29 mouse cellular contexts compared by ENCODE assay signal in genomic region chr3:75824458-75824857, GRCm38 (mm10).
DNase-seq lines count a peak whose midpoint lies in the region; ATAC-seq lines count a peak whose summit lies in the region.
"Had no signal": no experiment of that assay in that cellular context is flagged by ENCODE, and none has a peak within 500 bp of the region (broad histone marks: within the 10 kb centered on the region; RNA-seq: fewer than 3 reads in every experiment).

No protein-coding gene starts in this region.

- H3K4me2 ChIP-seq in lung, embryonic 16.5 days (ENCODE audit: low read depth, low read length): no peak overlapping the region
- H3K4me2 ChIP-seq: embryonic facial prominence, embryonic 13.5 days; forebrain, embryonic 12.5 days; forebrain, embryonic 15.5 days; heart, embryonic 12.5 days; heart, embryonic 15.5 days; hindbrain, embryonic 14.5 days had no signal

- H3K4me1 ChIP-seq in lung, embryonic 16.5 days (replicated peaks; ENCODE audit: control insufficient read depth, insufficient read depth, low read length): no peaks in the 10 kb centered on the region
- H3K4me1 ChIP-seq: embryonic facial prominence, embryonic 10.5 days; forebrain, embryonic 12.5 days; forebrain, embryonic 15.5 days; heart, embryonic 12.5 days; heart, embryonic 15.5 days; hindbrain, embryonic 10.5 days had no signal

- no peak overlapping the region for H3K9ac ChIP-seq in lung, embryonic 16.5 days (ENCODE audit: low read length)
- H3K9ac ChIP-seq: embryonic facial prominence, embryonic 13.5 days; forebrain, embryonic 12.5 days; forebrain, embryonic 15.5 days; heart, embryonic 12.5 days; heart, embryonic 15.5 days; hindbrain, embryonic 14.5 days had no signal

- H3K27ac ChIP-seq in lung, embryonic 16.5 days (ENCODE audit: low read length): peak overlapping the region; percentile 31
- H3K27ac ChIP-seq: embryonic facial prominence, embryonic 10.5 days; embryonic facial prominence, embryonic 13.5 days; forebrain, embryonic 12.5 days; forebrain, embryonic 15.5 days; gastrocnemius, adult 2 months; heart, embryonic 15.5 days; hindbrain, embryonic 10.5 days; hindbrain, embryonic 14.5 days; hindbrain, postnatal 0 days had no signal

- peak; percentile 50 for ATAC-seq in lung, embryonic 16.5 days (ENCODE audit: low read depth)
- peak; percentile 95 for ATAC-seq in granulocyte monocyte progenitor cell, adult 5-6 weeks (replicated peaks; ENCODE audit: poor library complexity, severe bottlenecking)
- ATAC-seq: activated CD4-positive, CD25-positive, alpha-beta regulatory T cell, adult 4 months; CD4-positive, CD25-positive, alpha-beta regulatory T cell, adult 4 months; forebrain, embryonic 15.5 days; hindbrain, postnatal 0 days; inflammation-experienced regulatory T-cells, adult 6 months had no signal

- 34% methylated on average over 1 of the region's 1 CpGs for WGBS in lung, embryonic 16.5 days

- H3K4me3 ChIP-seq in lung, embryonic 16.5 days (ENCODE audit: low read length): no peak overlapping the region
- H3K4me3 ChIP-seq: embryonic facial prominence, embryonic 10.5 days; embryonic facial prominence, embryonic 13.5 days; erythroblast, embryonic 14.5 days; forebrain, embryonic 12.5 days; forebrain, embryonic 15.5 days; gastrocnemius, adult 2 months; heart, embryonic 12.5 days; heart, embryonic 15.5 days; hindbrain, embryonic 10.5 days had no signal

- H3K27me3 ChIP-seq in lung, embryonic 16.5 days (ENCODE audit: control insufficient read depth, insufficient read depth, low read depth, low read length): no peaks in the 10 kb centered on the region
- H3K27me3 ChIP-seq: embryonic facial prominence, embryonic 13.5 days; forebrain, embryonic 12.5 days; forebrain, embryonic 15.5 days; heart, embryonic 12.5 days; heart, embryonic 15.5 days had no signal

- no peaks in the 10 kb centered on the region for H3K9me3 ChIP-seq in lung, embryonic 16.5 days (ENCODE audit: control insufficient read depth, low read length)
- H3K9me3 ChIP-seq: embryonic facial prominence, embryonic 10.5 days; embryonic facial prominence, embryonic 13.5 days; forebrain, embryonic 12.5 days; forebrain, embryonic 15.5 days; heart, embryonic 12.5 days; heart, embryonic 15.5 days; hindbrain, embryonic 10.5 days had no signal

- DNase-seq in lung, postnatal 14 days: no peak
- peak; percentile 13 for DNase-seq in brain, adult 2 months (ENCODE audit: low read depth, low spot score)
- DNase-seq in cerebellum, postnatal 36 days: no peak
- no peak for DNase-seq in kidney, postnatal 4 days
- DNase-seq: adrenal gland, adult 8-10 months; adrenal gland, postnatal 25 days; cerebellum, adult 18-20 months; cerebellum, adult 9-10 months; embryo, embryonic 11 days; gastrocnemius, adult 2 months; gastrocnemius, postnatal 14 days; heart, adult 18-20 months; heart, postnatal 10 days; heart, postnatal 36 days had no signal

- no peaks in the 10 kb centered on the region for H3K36me3 ChIP-seq in lung, embryonic 16.5 days (ENCODE audit: control insufficient read depth, insufficient read depth, low read length)
- H3K36me3 ChIP-seq: embryonic facial prominence, embryonic 10.5 days; embryonic facial prominence, embryonic 13.5 days; forebrain, embryonic 12.5 days; forebrain, embryonic 15.5 days; heart, embryonic 12.5 days; heart, embryonic 15.5 days; hindbrain, embryonic 10.5 days had no signal
